Mouse (Mus musculus) kidney, embryonic 16.5 days (tissue): Measurements from ENCODE around the gene Hist3h2ba. TPM values are rescaled to one million over a fixed set of nuclear protein-coding genes. Genes with fewer than 3 reads are reported as not detected.

Experiments used
- ATAC-seq: fragments of 200-750 bp; cut with Nextera tagmentation; 2 replicates; pipeline ENCODE4 v1.8.0; 2017; ENCODE audit warnings: moderate TSS enrichment; ENCODE audit not compliant: low FRiP score, low TSS enrichment
- H3K27ac ChIP-seq: fragments of 300-500 bp; sonication (generic); 2 replicates; pipeline ENCODE4 v1.5.1; 2014; ENCODE audit warnings: low read length
- H3K27me3 ChIP-seq: fragments of 300-500 bp; sonication (generic); 2 replicates; pipeline ENCODE4 v1.6.1; 2014; ENCODE audit warnings: low read length, control low read depth, mixed read lengths; ENCODE audit not compliant: insufficient read depth
- H3K36me3 ChIP-seq: fragments of 300-500 bp; sonication (generic); 2 replicates; pipeline ENCODE4 v1.6.1; 2014; ENCODE audit warnings: low read length, control low read depth, mixed read lengths; ENCODE audit not compliant: insufficient read depth
- H3K4me1 ChIP-seq: fragments of 300-500 bp; sonication (generic); 2 replicates; pipeline ENCODE4 v1.6.1; 2014; ENCODE audit warnings: low read length, control low read depth, mixed read lengths; ENCODE audit not compliant: insufficient read depth
- H3K4me2 ChIP-seq: fragments of 300-500 bp; sonication (generic); replicated peaks from 2 replicates; pipeline ENCODE4 v1.6.1; 2014; ENCODE audit warnings: low read depth, low read length
- H3K4me3 ChIP-seq: fragments of 300-500 bp; sonication (generic); 2 replicates; pipeline ENCODE4 v1.5.1; 2014; ENCODE audit warnings: mild to moderate bottlenecking, low read length
- H3K9ac ChIP-seq: fragments of 300-500 bp; sonication (generic); replicated peaks from 2 replicates; pipeline ENCODE4 v1.6.1; 2014; ENCODE audit warnings: low read length
- H3K9me3 ChIP-seq: fragments of 300-500 bp; sonication (generic); 2 replicates; pipeline ENCODE4 v1.6.1; 2016; ENCODE audit warnings: low read length, control low read depth
- WGBS: fragments of 180-500 bp; shearing (Covaris S2); extraction: QIAGEN DNeasy Blood & Tissue Kit; methylation state at CpG from one replicate; pipeline ENCODE4 v1.1.7; 2014; 5-methylcytosine and 5-hydroxymethylcytosine counted together
- polyA plus RNA-seq: library from polyadenylated mRNA; unstranded; fragments of >200 nt; fragmentation: Nextera tagmentation; extraction: Ambion mirVana; gene quantifications from 2 replicates; pipeline ENCODE4 v1.2.1, GENCODE M21; 2015

Gene Hist3h2ba
- polyA plus RNA-seq = 93.4 and 93.5 TPM in 2 replicates

- Histone ChIP-seq H3K9ac (peak within 1 kb of the TSS; percentile 74), H3K27me3 (no peaks in the 10 kb centered on the region), H3K4me1 (peaks cover 24% of the 10 kb centered on the region), H3K27ac (peak within 1 kb of the TSS; percentile 96), H3K4me3 (peak within 1 kb of the TSS; percentile 55), H3K36me3 (no peaks in the 10 kb centered on the region), H3K9me3 (no peaks in the 10 kb centered on the region), H3K4me2 (peak within 1 kb of the TSS; percentile 72)
- WGBS = under 1% methylated on average over 48 of the region's 48 CpGs
- peak; percentile 90 for ATAC-seq
These were observed at the start of gene Hist3h2ba for GRCm38 (mm10) chr11:58948542-58949479. Gene Hist3h2ba, plus strand, starts transcription at chr11:58948920.

GRCm38 (mm10) chr11:58901080-58901479 is 47.6 kb upstream of the Hist3h2ba start:
- no peak overlapping the region for H3K9ac ChIP-seq
- ATAC-seq = no peak
- peaks cover 30% of the 10 kb centered on the region; the same call in 1 of the 2 replicates for H3K36me3 ChIP-seq

GRCm38 (mm10) chr11:58903511-58904409 is 45.0 kb upstream of the Hist3h2ba start, which contains the start of gene Zfp39:
Gene Zfp39, minus strand, starts transcription at chr11:58904225.
- peaks cover 12% of the 10 kb centered on the region for H3K4me1 ChIP-seq
- no peaks in the 10 kb centered on the region for H3K9me3 ChIP-seq
- H3K4me3 ChIP-seq = peak within 1 kb of the TSS; percentile 90
- H3K9ac ChIP-seq = peak within 1 kb of the TSS; percentile 92
- H3K27me3 ChIP-seq = no peaks in the 10 kb centered on the region
- peak; percentile 98 for ATAC-seq
- H3K36me3 ChIP-seq = peaks cover 25% of the 10 kb centered on the region; the same call in 1 of the 2 replicates
- peak within 1 kb of the TSS; percentile 90 for H3K4me2 ChIP-seq
- WGBS = under 1% methylated on average over 40 of the region's 40 CpGs
- H3K27ac ChIP-seq = peak within 1 kb of the TSS; percentile 94

More at GRCm38 (mm10) chr11:58901080-58901479, 47.6 kb upstream of the Hist3h2ba start:
- Histone ChIP-seq H3K4me2 (no peak overlapping the region), H3K27me3 (no peaks in the 10 kb centered on the region), H3K9me3 (no peaks in the 10 kb centered on the region), H3K4me1 (peaks cover 12% of the 10 kb centered on the region), H3K27ac (no peak overlapping the region), H3K4me3 (no peak overlapping the region)

GRCm38 (mm10) chr11:58904410-58904718 is 44.4 kb upstream of the Hist3h2ba start:
- peak; percentile 5; the same call in 1 of the 2 replicates for ATAC-seq
- H3K36me3 ChIP-seq = peaks cover 21% of the 10 kb centered on the region; the same call in 1 of the 2 replicates
- no peaks in the 10 kb centered on the region for H3K27me3 ChIP-seq
- no peaks in the 10 kb centered on the region for H3K9me3 ChIP-seq
- peaks cover 12% of the 10 kb centered on the region for H3K4me1 ChIP-seq
- WGBS = 2% methylated on average over 8 of the region's 8 CpGs
- peak overlapping the region; percentile 61 for H3K27ac ChIP-seq
- peak overlapping the region; percentile 90 for H3K4me2 ChIP-seq
- peak overlapping the region; percentile 90 for H3K4me3 ChIP-seq
- H3K9ac ChIP-seq = peak overlapping the region; percentile 70

- Histone ChIP-seq H3K9ac (no peak overlapping the region), H3K4me1 (peaks cover 12% of the 10 kb centered on the region), H3K9me3 (no peaks in the 10 kb centered on the region), H3K27me3 (no peaks in the 10 kb centered on the region), H3K4me3 (no peak overlapping the region; the same call in 1 of the 2 replicates), H3K36me3 (peaks cover 19% of the 10 kb centered on the region; the same call in 1 of the 2 replicates), H3K4me2 (peak overlapping the region; percentile 90; the same call in 1 of the 2 replicates), H3K27ac (no peak overlapping the region)
- ATAC-seq = no peak
- 56% methylated on average over 6 of the region's 6 CpGs for WGBS
These were observed 43.9 kb upstream of the Hist3h2ba start for GRCm38 (mm10) chr11:58904838-58905237.

GRCm38 (mm10) chr11:58913776-58914175 is 34.9 kb upstream of the Hist3h2ba start:
- no peaks in the 10 kb centered on the region for H3K36me3 ChIP-seq
- H3K9me3 ChIP-seq = no peaks in the 10 kb centered on the region
- H3K4me1 ChIP-seq = no peaks in the 10 kb centered on the region
- no peak for ATAC-seq
- WGBS = 67% methylated on average over 1 of the region's 1 CpGs
- no peak overlapping the region for H3K4me3 ChIP-seq
- no peak overlapping the region for H3K4me2 ChIP-seq
- H3K27me3 ChIP-seq = no peaks in the 10 kb centered on the region
- H3K27ac ChIP-seq = no peak overlapping the region
- no peak overlapping the region for H3K9ac ChIP-seq

- Histone ChIP-seq H3K27ac (no peak overlapping the region), H3K9ac (peak overlapping the region; percentile 61), H3K27me3 (no peaks in the 10 kb centered on the region), H3K9me3 (no peaks in the 10 kb centered on the region), H3K4me3 (peak overlapping the region; percentile 33), H3K36me3 (no peaks in the 10 kb centered on the region), H3K4me2 (peak overlapping the region; percentile 56), H3K4me1 (no peaks in the 10 kb centered on the region)
- 17% methylated on average over 17 of the region's 17 CpGs for WGBS
- ATAC-seq = peak; percentile 54
These were observed 34.2 kb upstream of the Hist3h2ba start for GRCm38 (mm10) chr11:58914461-58915028.

GRCm38 (mm10) chr11:58916879-58917744 is 31.6 kb upstream of the Hist3h2ba start:
- H3K36me3 ChIP-seq = no peaks in the 10 kb centered on the region
- WGBS = 56% methylated on average over 14 of the region's 14 CpGs
- no peak overlapping the region for H3K27ac ChIP-seq
- no peaks in the 10 kb centered on the region for H3K9me3 ChIP-seq
- no peak overlapping the region for H3K4me2 ChIP-seq
- no peaks in the 10 kb centered on the region for H3K27me3 ChIP-seq
- no peak for ATAC-seq
- no peak overlapping the region for H3K9ac ChIP-seq
- no peaks in the 10 kb centered on the region for H3K4me1 ChIP-seq
- H3K4me3 ChIP-seq = no peak overlapping the region
